Mouse (Mus musculus) midbrain, embryonic 13.5 days (tissue): ENCODE data around the gene Paip2b. TPM values are rescaled to one million over a fixed set of nuclear protein-coding genes. Genes with fewer than 3 reads are reported as not detected.
"Not testable (repeated sequence)": the region's sequence is repeated elsewhere in the genome, so short reads cannot be mapped to it uniquely, and the experiment has no call there.

Experiments used
- ATAC-seq: fragments of 200-750 bp; cut with Nextera tagmentation; 2 replicates; pipeline ENCODE4 v1.8.0; 2017; ENCODE audit warnings: mild to moderate bottlenecking, moderate TSS enrichment, moderate library complexity
- H3K27ac ChIP-seq: fragments of 300-500 bp; sonication (generic); 2 replicates; pipeline ENCODE4 v1.5.1; 2015; ENCODE audit warnings: inconsistent platforms, mild to moderate bottlenecking, moderate library complexity
- H3K27me3 ChIP-seq: fragments of 300-500 bp; sonication (generic); 2 replicates; pipeline ENCODE4 v1.6.1; 2015; ENCODE audit warnings: mild to moderate bottlenecking, inconsistent platforms
- H3K36me3 ChIP-seq: fragments of 300-500 bp; sonication (generic); 2 replicates; pipeline ENCODE4 v1.6.1; 2015; ENCODE audit warnings: mild to moderate bottlenecking, inconsistent platforms
- H3K4me1 ChIP-seq: fragments of 300-500 bp; sonication (generic); replicated peaks from 2 replicates; pipeline ENCODE4 v1.6.1; 2015; ENCODE audit warnings: inconsistent platforms
- H3K4me2 ChIP-seq: fragments of 300-500 bp; sonication (generic); replicated peaks from 2 replicates; pipeline ENCODE4 v1.6.1; 2015; ENCODE audit warnings: moderate library complexity, mild to moderate bottlenecking, inconsistent platforms
- H3K4me3 ChIP-seq: fragments of 300-500 bp; sonication (generic); replicated peaks from 2 replicates; pipeline ENCODE4 v1.5.1; 2015; ENCODE audit warnings: mild to moderate bottlenecking, inconsistent platforms
- H3K9ac ChIP-seq: fragments of 300-500 bp; sonication (generic); replicated peaks from 2 replicates; pipeline ENCODE4 v1.6.1; 2015; ENCODE audit warnings: mild to moderate bottlenecking, inconsistent platforms
- H3K9me3 ChIP-seq: fragments of 300-500 bp; sonication (generic); 2 replicates; pipeline ENCODE4 v1.6.1; 2016; ENCODE audit warnings: mild to moderate bottlenecking, inconsistent platforms
- whole genome bisulfite sequencing: fragments of 180-500 bp; shearing (Covaris S2); methylation state at CpG from one replicate; pipeline ENCODE4 v1.1.7; 2015; 5-methylcytosine and 5-hydroxymethylcytosine counted together
- polyA plus RNA-seq: library from polyadenylated mRNA; unstranded; fragments of >200 nt; fragmentation: Nextera tagmentation; extraction: Ambion mirVana; gene quantifications from 2 replicates; pipeline ENCODE4 v1.2.1, GENCODE M21; 2015

The Paip2b gene
- polyA plus RNA-seq, 1 experiment from 2014 or later, result 35.8 TPM

- no peaks in the 10 kb centered on the region for H3K4me1 ChIP-seq
- no peaks in the 10 kb centered on the region for H3K9me3 ChIP-seq
- 89% methylated on average over 2 of the region's 2 CpGs for WGBS
- H3K27me3 ChIP-seq, result no peaks in the 10 kb centered on the region
- H3K4me2 ChIP-seq, result no peak overlapping the region
- ATAC-seq, result no peak
- no peaks in the 10 kb centered on the region for H3K36me3 ChIP-seq
- no peak overlapping the region for H3K27ac ChIP-seq
- H3K4me3 ChIP-seq, result no peak overlapping the region
- no peak overlapping the region for H3K9ac ChIP-seq
Measured at GRCm38 (mm10) chr6:83838046-83838445, 6.5 kb upstream of the Paip2b start.

- ATAC-seq, result no peak
- no peaks in the 10 kb centered on the region for H3K36me3 ChIP-seq
- no peak overlapping the region for H3K27ac ChIP-seq
- 92% methylated on average over 2 of the region's 2 CpGs for WGBS
- H3K9me3 ChIP-seq, result no peaks in the 10 kb centered on the region
- no peak overlapping the region for H3K4me2 ChIP-seq
- no peak overlapping the region for H3K9ac ChIP-seq
- H3K4me1 ChIP-seq, result 0 out of 2 replicates have a peak, but pooled peaks cover 4% of the 10 kb centered on the region
- H3K4me3 ChIP-seq, result no peak overlapping the region
- no peaks in the 10 kb centered on the region for H3K27me3 ChIP-seq
Measured at GRCm38 (mm10) chr6:83836826-83837225, 5.3 kb upstream of the Paip2b start.

DNA sequence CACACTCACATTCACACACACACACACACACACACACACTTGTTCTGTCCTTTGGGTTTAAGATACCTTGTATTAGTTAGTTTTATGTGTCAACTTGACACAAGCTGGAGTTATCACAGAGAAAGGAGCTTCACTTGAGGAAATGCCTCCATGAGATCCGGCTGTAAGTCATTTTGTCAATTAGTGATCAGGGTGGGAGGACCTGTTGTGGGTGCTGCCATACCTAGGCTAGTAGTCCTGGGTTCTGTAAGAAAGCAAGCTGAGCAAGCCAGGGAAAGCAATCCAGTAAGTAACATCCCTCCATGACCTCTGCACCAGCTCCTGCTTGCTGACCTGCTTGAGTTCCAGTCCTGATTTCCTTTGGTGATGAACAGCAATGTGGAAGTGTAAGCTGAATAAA lies 852 bp upstream of the Paip2b start:
- peak overlapping the region; percentile 1; the same call in 1 of the 2 replicates for H3K27ac ChIP-seq
- H3K27me3 ChIP-seq, H3K9ac ChIP-seq: not testable (repeated sequence)

GRCm38 (mm10) chr6:83830941-83831605 lies 468 bp downstream of the Paip2b start:
- 0 out of 2 replicates have a peak, but pooled peaks cover 2% of the 10 kb centered on the region for H3K36me3 ChIP-seq
- peak overlapping the region; percentile 75 for H3K4me2 ChIP-seq
- peaks cover 21% of the 10 kb centered on the region for H3K4me1 ChIP-seq
- H3K27ac ChIP-seq, result peak overlapping the region; percentile 91
- ATAC-seq, result no peak
- H3K9me3 ChIP-seq, result no peaks in the 10 kb centered on the region
- under 1% methylated on average over 32 of the region's 35 CpGs for WGBS
- peak overlapping the region; percentile 74 for H3K4me3 ChIP-seq
- no peaks in the 10 kb centered on the region for H3K27me3 ChIP-seq
- peak overlapping the region; percentile 82 for H3K9ac ChIP-seq

More for the DNA sequence above, 852 bp upstream of the Paip2b start:
- H3K9me3 ChIP-seq, ATAC-seq, H3K36me3 ChIP-seq: not testable (repeated sequence)
- peak overlapping the region; percentile 20 for H3K4me3 ChIP-seq
- peaks cover 21% of the 10 kb centered on the region for H3K4me1 ChIP-seq
- 68% methylated on average over 1 of the region's 1 CpGs for WGBS
- H3K4me2 ChIP-seq, result peak overlapping the region; percentile 46

- H3K9me3 ChIP-seq, result peaks cover 2% of the 10 kb centered on the region; the same call in 1 of the 2 replicates
- no peak for ATAC-seq
- 48% methylated on average over 2 of the region's 2 CpGs for WGBS
Measured at GRCm38 (mm10) chr6:83821856-83822255, 9.7 kb downstream of the Paip2b start.

DNA sequence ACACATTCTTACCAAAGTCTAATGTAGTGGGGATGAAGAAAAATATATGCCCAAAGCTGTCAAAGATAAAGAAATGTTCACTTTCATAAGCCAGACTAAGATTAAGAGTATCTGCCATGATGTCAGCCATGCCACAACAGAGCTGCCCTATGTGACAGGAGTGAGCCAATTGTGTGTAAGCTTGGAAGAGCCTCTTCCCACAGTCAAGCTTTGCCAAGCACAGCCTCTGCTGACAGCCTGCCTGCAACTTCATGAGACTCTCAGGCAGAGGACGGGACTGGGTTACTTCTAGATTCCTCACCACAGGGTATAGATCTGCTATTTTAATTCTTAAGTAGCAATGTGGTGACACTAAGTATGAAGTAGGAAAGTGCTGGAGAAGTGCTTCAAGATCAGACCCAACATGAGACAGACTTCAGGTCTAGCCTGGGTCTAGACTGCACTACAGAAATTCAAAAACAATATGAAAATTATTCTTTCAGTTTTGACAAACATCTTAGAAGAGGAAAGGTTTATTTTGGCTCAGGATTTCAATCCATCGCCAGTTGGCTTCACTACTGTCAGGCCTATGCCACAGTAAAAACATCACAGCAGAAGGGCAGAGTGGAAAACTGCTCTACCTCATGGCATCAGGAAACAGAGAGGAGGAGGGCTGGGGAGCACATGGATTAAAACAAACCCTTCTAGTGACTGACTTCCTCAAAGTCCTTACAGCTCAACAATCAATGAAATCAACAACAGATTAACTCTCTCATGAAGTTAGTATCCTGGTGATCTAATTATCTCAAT lies 10.6 kb downstream of the Paip2b start:
- Histone ChIP-seq H3K27ac (no peak overlapping the region), H3K4me2 (no peak overlapping the region), H3K36me3 (peaks cover 12% of the 10 kb centered on the region), H3K9me3 (peaks cover 5% of the 10 kb centered on the region; the same call in 1 of the 2 replicates), H3K9ac (no peak overlapping the region), H3K4me3 (no peak overlapping the region), H3K4me1 (peaks cover 16% of the 10 kb centered on the region), H3K27me3 (no peaks in the 10 kb centered on the region)
- ATAC-seq, result no peak
- 89% methylated on average over 2 of the region's 2 CpGs for WGBS

More at GRCm38 (mm10) chr6:83821856-83822255, 9.7 kb downstream of the Paip2b start:
- no peak overlapping the region for H3K4me2 ChIP-seq
- H3K36me3 ChIP-seq, result peaks cover 10% of the 10 kb centered on the region; the same call in 1 of the 2 replicates
- no peak overlapping the region for H3K27ac ChIP-seq
- no peak overlapping the region for H3K9ac ChIP-seq
- peaks cover 16% of the 10 kb centered on the region for H3K4me1 ChIP-seq
- no peaks in the 10 kb centered on the region for H3K27me3 ChIP-seq
- H3K4me3 ChIP-seq, result no peak overlapping the region

DNA sequence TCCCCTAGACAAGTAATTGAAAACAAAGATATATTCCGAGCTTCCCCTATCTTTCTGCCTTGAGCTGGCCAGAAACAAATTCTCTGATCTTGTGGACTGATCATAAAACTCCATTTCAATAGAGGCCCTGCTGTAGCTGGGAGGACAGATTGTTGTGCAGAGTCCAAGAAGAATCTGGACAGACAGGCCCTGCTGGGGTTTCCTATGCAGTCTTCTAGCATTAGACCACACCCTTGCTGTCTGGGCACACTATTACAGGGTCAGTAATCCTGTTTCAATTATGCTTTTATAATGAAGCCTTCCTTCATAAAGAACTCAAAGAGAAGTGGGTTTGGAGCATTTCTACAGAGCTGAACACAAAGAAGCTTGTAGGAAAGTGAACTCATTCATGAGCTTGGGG lies 12.5 kb downstream of the Paip2b start:
- Histone ChIP-seq H3K9ac (no peak overlapping the region), H3K36me3 (peaks cover 25% of the 10 kb centered on the region), H3K9me3 (peaks cover 5% of the 10 kb centered on the region; the same call in 1 of the 2 replicates), H3K4me2 (no peak overlapping the region), H3K4me3 (no peak overlapping the region), H3K27ac (no peak overlapping the region), H3K4me1 (peaks cover 16% of the 10 kb centered on the region), H3K27me3 (no peaks in the 10 kb centered on the region)
- ATAC-seq, result no peak
- 67% methylated on average over 1 of the region's 1 CpGs for WGBS

GRCm38 (mm10) chr6:83815801-83816200 lies 15.7 kb downstream of the Paip2b start:
- no peak overlapping the region for H3K4me2 ChIP-seq
- no peak for ATAC-seq
- no peak overlapping the region for H3K27ac ChIP-seq
- 90% methylated on average over 3 of the region's 3 CpGs for whole genome bisulfite sequencing
- H3K36me3 ChIP-seq, result peaks cover 45% of the 10 kb centered on the region
- no peak overlapping the region for H3K4me3 ChIP-seq
- no peak overlapping the region for H3K9ac ChIP-seq
- peaks cover 5% of the 10 kb centered on the region; the same call in 1 of the 2 replicates for H3K9me3 ChIP-seq
- H3K4me1 ChIP-seq, result peaks cover 8% of the 10 kb centered on the region; the same call in 1 of the 2 replicates
- H3K27me3 ChIP-seq, result no peaks in the 10 kb centered on the region

GRCm38 (mm10) chr6:83802846-83803245 lies 28.7 kb downstream of the Paip2b start:
- ATAC-seq, result no peak
- Histone ChIP-seq H3K9ac (no peak overlapping the region), H3K4me3 (no peak overlapping the region), H3K4me2 (no peak overlapping the region), H3K27me3 (no peaks in the 10 kb centered on the region), H3K36me3 (peaks cover 79% of the 10 kb centered on the region), H3K4me1 (0 out of 2 replicates have a peak, but pooled peaks cover under 1% of the 10 kb centered on the region), H3K27ac (no peak overlapping the region), H3K9me3 (no peaks in the 10 kb centered on the region)
- 91% methylated on average over 3 of the region's 3 CpGs for WGBS

- H3K4me1 ChIP-seq, result 0 out of 2 replicates have a peak, but pooled peaks cover 5% of the 10 kb centered on the region
- no peak overlapping the region for H3K4me2 ChIP-seq
- ATAC-seq, result no peak
- H3K4me3 ChIP-seq, result no peak overlapping the region
- 88% methylated on average over 5 of the region's 5 CpGs for WGBS
- H3K9me3 ChIP-seq, result no peaks in the 10 kb centered on the region
- H3K9ac ChIP-seq, result no peak overlapping the region
- no peak overlapping the region for H3K27ac ChIP-seq
- H3K27me3 ChIP-seq, result no peaks in the 10 kb centered on the region
- peaks cover 70% of the 10 kb centered on the region for H3K36me3 ChIP-seq
Measured at GRCm38 (mm10) chr6:83802033-83802432, 29.5 kb downstream of the Paip2b start.

DNA sequence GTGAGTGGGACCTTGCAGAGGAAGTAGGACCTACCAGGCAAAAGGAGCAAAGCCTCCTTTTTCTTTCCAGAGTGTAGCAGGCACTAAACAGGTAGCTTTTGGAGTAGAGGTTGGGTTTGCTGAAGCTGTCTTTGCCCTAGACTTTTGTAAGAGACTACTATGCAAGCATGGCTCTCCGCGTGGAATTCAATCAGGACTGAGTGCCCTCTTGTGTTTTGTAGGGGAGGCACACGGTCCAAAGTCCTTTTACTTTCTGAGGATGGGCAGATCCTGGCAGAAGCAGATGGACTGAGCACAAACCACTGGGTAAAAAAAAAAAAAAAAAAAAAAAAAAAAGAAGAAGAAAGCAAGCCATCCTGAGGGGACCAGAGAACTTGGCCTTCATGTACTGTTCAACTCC lies 34.9 kb downstream of the Paip2b start:
- no peak overlapping the region for H3K9ac ChIP-seq
- 0 out of 2 replicates have a peak, but pooled peaks cover 4% of the 10 kb centered on the region for H3K27me3 ChIP-seq
- H3K4me3 ChIP-seq, result no peak overlapping the region
- no peak overlapping the region for H3K4me2 ChIP-seq
- H3K4me1 ChIP-seq, result peaks cover 22% of the 10 kb centered on the region
- WGBS, result 58% methylated on average over 3 of the region's 3 CpGs
- no peak for ATAC-seq
- no peaks in the 10 kb centered on the region for H3K9me3 ChIP-seq
- peaks cover 30% of the 10 kb centered on the region for H3K36me3 ChIP-seq
- H3K27ac ChIP-seq, result no peak overlapping the region

GRCm38 (mm10) chr6:83795492-83795900 lies 36.0 kb downstream of the Paip2b start:
- Histone ChIP-seq H3K4me1 (peaks cover 22% of the 10 kb centered on the region), H3K27me3 (0 out of 2 replicates have a peak, but pooled peaks cover 7% of the 10 kb centered on the region), H3K27ac (peak overlapping the region; percentile 92), H3K4me2 (peak overlapping the region; percentile 74), H3K9me3 (no peaks in the 10 kb centered on the region), H3K9ac (peak overlapping the region; percentile 81), H3K36me3 (peaks cover 18% of the 10 kb centered on the region), H3K4me3 (peak overlapping the region; percentile 68)
- WGBS, result 16% methylated on average over 13 of the region's 13 CpGs
- ATAC-seq, result peak; percentile 51
